Mouse (Mus musculus) C2C12 (cell line): ENCODE results near the gene Zfp697.
"Not testable (repeated sequence)": the region's sequence is repeated elsewhere in the genome, so short reads cannot be mapped to it uniquely, and the experiment has no call there.

Experiments used
- CEBPB ChIP-seq: IDR thresholded peaks from one replicate; pipeline ENCODE4 v1.6.1; 2011; ENCODE audit warnings: low read depth, mild to moderate bottlenecking, control low read depth, moderate library complexity
- CTCF ChIP-seq: IDR thresholded peaks from one replicate; pipeline ENCODE4 v1.5.1; 2011; ENCODE audit not compliant: control insufficient read depth, insufficient read depth, insufficient read length
- FOSL1 ChIP-seq: IDR thresholded peaks from one replicate; pipeline ENCODE4 v1.8.0; 2011; ENCODE audit warnings: mild to moderate bottlenecking, low read length; ENCODE audit not compliant: poor library complexity, insufficient read depth, severe bottlenecking
- MAX ChIP-seq: IDR thresholded peaks from one replicate; pipeline ENCODE4 v1.6.1; 2011; ENCODE audit warnings: mild to moderate bottlenecking, control low read depth
- MYOD1 ChIP-seq: IDR thresholded peaks from one replicate; pipeline ENCODE4 v1.6.1; 2011; ENCODE audit warnings: low read depth; ENCODE audit not compliant: control insufficient read depth, insufficient read length
- MYOG ChIP-seq: IDR thresholded peaks from one replicate; pipeline ENCODE4 v1.6.1; 2011; ENCODE audit not compliant: control insufficient read depth, insufficient read length; ENCODE audit errors: extremely low read depth
- USF1 ChIP-seq: IDR thresholded peaks from one replicate; pipeline ENCODE4 v1.6.1; 2011; ENCODE audit warnings: low read depth, mild to moderate bottlenecking, control low read depth, moderate library complexity

DNA sequence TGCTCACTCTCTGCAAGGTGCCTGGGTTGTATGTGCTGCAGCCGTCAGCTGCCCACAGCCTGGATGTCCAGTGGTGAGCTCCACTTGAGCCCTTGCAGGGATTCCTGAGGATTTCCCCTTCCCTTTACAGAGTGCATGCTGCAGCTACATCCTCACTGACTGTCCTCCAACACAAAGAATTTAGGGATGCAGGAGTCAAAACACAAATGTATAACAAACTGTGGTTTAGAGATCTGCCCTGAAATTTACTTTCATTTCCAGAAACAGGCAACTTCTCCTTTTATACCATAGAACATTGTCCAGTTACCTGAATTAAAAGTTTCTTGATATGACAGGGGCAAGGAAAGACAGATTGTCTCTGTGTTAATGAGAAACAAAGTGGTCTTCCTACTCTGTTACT, 61.7 kb downstream of the Zfp697 start:
- not testable (repeated sequence) for TF ChIP-seq CTCF, USF1, MAX, MYOD1, MYOG, CEBPB, FOSL1
